Mouse (Mus musculus): ENCODE data around the gene Tmc4. TPM values are rescaled to one million over a fixed set of nuclear protein-coding genes. Genes with fewer than 3 reads are reported as not detected.
A peak's percentile ranks its signal among the peaks of the same experiment; 100 is the strongest.

Gene Tmc4
- polyA plus RNA-seq, 1 experiment: 0.05 TPM

DNA sequence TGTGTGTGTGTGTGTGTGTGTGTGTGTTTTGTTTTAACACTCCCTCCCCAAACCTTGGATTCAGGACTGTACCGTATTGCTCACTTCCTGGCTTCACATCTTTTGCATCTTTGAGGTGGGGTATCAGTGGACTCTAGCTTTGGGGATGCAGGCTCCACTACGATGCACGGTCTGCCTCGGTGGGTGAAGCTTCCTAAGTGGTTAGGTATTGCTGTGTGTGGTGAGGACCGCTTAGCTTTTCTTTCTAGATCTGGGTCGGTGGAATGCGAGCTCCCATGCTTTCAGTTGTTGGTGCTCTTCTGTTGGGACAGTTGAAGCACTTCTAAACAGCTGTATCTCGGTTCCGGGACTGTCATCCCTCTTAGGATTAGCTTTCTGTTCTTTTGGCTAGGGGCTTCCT lies 31.2 kb downstream of the Tmc4 start:
- TF ChIP-seq TAL1 (IDR thresholded peaks at IDR 0.05; ENCODE audit: low read length): no peak
- TF ChIP-seq GATA1 (IDR thresholded peaks at IDR 0.05; ENCODE audit: low read length): no peak
- H3K4me1 ChIP-seq (ENCODE audit: control insufficient read depth): peaks cover 45% of the 10 kb centered on the region
- H3K27me3 ChIP-seq (ENCODE audit: control insufficient read depth): no peaks in the 10 kb centered on the region
- H3K4me3 ChIP-seq (replicated peaks): peak overlapping the region; percentile 83
- peaks cover 62% of the 10 kb centered on the region for H3K36me3 ChIP-seq (ENCODE audit: control insufficient read depth)
- H3K9me3 ChIP-seq (ENCODE audit: control insufficient read depth, low read length): no peaks in the 10 kb centered on the region

DNA sequence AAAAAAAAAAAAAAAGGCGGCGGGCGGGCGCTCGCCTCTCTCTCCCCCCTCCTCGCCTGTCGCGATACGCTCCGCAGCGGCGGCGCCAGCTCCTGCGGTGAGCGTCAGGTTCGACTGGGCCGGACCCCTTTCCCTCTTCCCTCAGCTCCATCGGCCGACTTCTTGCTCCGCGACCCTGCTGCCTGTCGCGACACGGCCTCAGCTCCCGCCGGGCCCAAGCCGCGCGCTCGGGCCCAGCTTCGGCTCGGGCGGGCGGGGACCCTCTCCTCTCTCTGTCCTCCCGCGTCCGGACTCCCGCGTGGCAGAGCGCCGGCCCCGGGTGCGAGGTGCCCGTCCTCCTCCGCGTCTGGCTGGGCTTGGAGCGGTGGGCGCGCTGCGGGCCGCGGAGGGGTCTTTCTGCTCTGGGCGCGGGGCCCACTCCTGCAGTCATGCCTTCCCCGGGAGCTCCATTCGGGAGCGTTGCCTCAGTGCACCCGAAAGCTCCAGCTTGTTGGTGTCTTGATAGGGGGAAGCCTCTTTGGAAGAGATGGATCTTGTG lies 31.8 kb downstream of the Tmc4 start:
- Histone ChIP-seq H3K27me3 (ENCODE audit: control insufficient read depth) (no peaks in the 10 kb centered on the region), H3K36me3 (ENCODE audit: control insufficient read depth) (peaks cover 62% of the 10 kb centered on the region), H3K4me3 (replicated peaks) (peak overlapping the region; percentile 83), H3K4me1 (ENCODE audit: control insufficient read depth) (peaks cover 45% of the 10 kb centered on the region), H3K9me3 (ENCODE audit: control insufficient read depth, low read length) (no peaks in the 10 kb centered on the region)
- TF ChIP-seq GATA1 (IDR thresholded peaks at IDR 0.05; ENCODE audit: low read length) (no peak), TAL1 (IDR thresholded peaks at IDR 0.05; ENCODE audit: low read length) (no peak)

DNA sequence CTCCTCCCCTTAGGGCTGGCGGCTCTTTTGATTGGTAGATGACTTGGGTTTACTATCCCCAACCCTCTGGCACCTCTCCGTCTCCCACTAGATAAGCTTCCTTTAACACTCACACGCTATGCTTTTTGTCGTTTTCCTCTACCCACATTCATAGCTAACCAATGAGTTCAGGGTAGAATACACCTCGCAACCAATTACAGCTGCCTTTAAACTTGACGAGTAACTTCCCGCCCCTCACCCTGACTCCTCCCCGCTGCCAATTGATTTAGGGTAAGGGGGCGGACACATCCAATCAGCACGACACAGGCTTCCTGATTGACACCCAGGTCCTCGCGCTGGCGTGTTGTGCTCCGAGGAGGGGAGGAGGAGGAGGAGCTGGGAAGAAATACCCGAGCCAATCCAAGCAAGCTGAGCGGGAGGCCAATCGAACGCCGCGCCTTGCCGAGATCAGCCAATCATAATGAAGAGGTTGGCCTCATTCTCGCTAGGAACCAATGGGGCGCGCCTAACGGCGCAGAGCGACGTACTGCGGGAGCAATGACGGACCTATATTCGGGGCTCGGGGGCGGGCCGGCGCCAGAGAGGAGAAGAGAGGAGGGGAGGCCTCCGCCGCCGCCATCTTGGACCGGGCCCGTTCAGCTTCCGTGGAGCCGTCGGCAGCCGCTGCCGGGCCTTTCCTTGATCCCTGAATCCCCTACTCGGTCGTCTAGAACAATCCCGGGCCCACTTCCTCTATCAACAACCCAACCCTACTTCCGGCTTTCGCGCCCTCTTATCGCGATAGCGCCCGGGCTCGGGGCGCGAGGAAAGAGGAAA lies 32.5 kb downstream of the Tmc4 start, which contains the start of gene Cnot3:
TSS of gene Cnot3 (plus strand) at position 597 of the 816 bp plus-strand sequence.
- Histone ChIP-seq H3K4me3 (replicated peaks) (peak within 1 kb of the TSS; percentile 83), H3K36me3 (ENCODE audit: control insufficient read depth) (peaks cover 62% of the 10 kb centered on the region), H3K4me1 (ENCODE audit: control insufficient read depth) (peaks cover 45% of the 10 kb centered on the region), H3K9me3 (ENCODE audit: control insufficient read depth, low read length) (no peaks in the 10 kb centered on the region), H3K27me3 (ENCODE audit: control insufficient read depth) (no peaks in the 10 kb centered on the region)
- TF ChIP-seq GATA1 (IDR thresholded peaks at IDR 0.05; ENCODE audit: low read length) (peak; percentile 36; the same call in 1 of the 2 replicates), TAL1 (IDR thresholded peaks at IDR 0.05; ENCODE audit: low read length) (no peak)

DNA sequence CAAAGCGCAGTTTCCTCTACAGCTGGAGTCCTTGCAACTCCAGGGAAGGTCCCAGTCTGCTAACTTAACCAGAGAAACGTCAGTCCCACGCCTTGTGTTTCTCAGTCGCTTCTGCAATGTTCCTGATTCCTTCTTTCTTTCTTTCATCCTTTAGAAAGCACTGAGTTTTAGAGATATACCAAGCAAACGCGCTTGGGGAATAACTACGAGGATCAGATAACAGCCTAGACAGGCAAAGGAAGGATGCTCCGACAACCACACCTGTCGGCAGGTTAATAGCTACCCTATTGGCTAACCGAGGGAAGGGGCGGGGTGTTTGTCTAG lies 33.0 kb downstream of the Tmc4 start:
- peaks cover 45% of the 10 kb centered on the region for H3K4me1 ChIP-seq (ENCODE audit: control insufficient read depth)
- peak overlapping the region; percentile 83 for H3K4me3 ChIP-seq (replicated peaks)
- no peaks in the 10 kb centered on the region for H3K9me3 ChIP-seq (ENCODE audit: control insufficient read depth, low read length)
- peaks cover 62% of the 10 kb centered on the region for H3K36me3 ChIP-seq (ENCODE audit: control insufficient read depth)
- H3K27me3 ChIP-seq (ENCODE audit: control insufficient read depth): no peaks in the 10 kb centered on the region
- no peak for TF ChIP-seq TAL1 (IDR thresholded peaks at IDR 0.05; ENCODE audit: low read length)
- peak; percentile 72 for TF ChIP-seq GATA1 (IDR thresholded peaks at IDR 0.05; ENCODE audit: low read length)

DNA sequence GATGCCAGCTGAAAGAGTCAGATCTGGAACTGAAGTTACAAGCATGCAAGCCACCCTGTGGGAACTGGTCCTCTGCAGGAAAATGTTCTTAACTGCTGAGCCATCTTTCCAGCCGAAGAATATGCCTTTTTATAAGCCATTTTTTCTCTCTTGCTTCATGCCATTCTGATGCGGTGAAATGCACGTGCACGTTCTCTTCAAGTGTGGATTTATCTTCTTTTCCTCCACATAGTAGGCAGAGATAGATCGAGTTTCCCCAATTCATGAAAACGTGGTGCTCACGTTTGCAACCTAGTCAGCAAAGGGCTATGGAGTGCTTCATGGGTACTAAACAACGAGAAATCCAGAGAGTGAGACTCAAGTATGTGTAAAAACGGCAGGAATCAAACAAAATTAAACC lies 33.5 kb downstream of the Tmc4 start:
- Histone ChIP-seq H3K27me3 (ENCODE audit: control insufficient read depth) (no peaks in the 10 kb centered on the region), H3K4me3 (replicated peaks) (peak overlapping the region; percentile 83), H3K36me3 (ENCODE audit: control insufficient read depth) (peaks cover 62% of the 10 kb centered on the region), H3K9me3 (ENCODE audit: control insufficient read depth, low read length) (no peaks in the 10 kb centered on the region), H3K4me1 (ENCODE audit: control insufficient read depth) (peaks cover 44% of the 10 kb centered on the region)
- TF ChIP-seq GATA1 (IDR thresholded peaks at IDR 0.05; ENCODE audit: low read length) (no peak), TAL1 (IDR thresholded peaks at IDR 0.05; ENCODE audit: low read length) (no peak)

DNA sequence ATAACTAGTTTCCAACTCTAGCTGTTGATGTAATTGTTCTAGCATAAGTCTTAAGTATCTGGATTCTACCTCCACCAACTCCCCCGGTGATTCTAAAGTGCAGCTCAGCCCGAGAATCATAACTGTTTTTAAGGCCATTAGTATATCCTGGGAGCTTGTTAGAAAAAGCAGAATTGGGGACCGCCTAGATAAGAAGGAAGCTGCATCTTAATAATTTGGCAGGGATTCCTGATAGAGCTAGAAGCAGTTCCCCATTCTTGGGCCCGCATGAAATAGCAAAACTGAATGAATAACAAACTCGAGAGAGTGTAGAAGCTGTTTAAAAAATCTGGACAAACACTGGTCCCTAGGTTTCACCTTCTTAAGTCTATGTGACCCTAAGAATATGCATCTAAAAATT lies 33.9 kb downstream of the Tmc4 start:
- peaks cover 40% of the 10 kb centered on the region for H3K4me1 ChIP-seq (ENCODE audit: control insufficient read depth)
- peaks cover 62% of the 10 kb centered on the region for H3K36me3 ChIP-seq (ENCODE audit: control insufficient read depth)
- H3K27me3 ChIP-seq (ENCODE audit: control insufficient read depth): no peaks in the 10 kb centered on the region
- TF ChIP-seq TAL1 (IDR thresholded peaks at IDR 0.05; ENCODE audit: low read length): no peak
- TF ChIP-seq GATA1 (IDR thresholded peaks at IDR 0.05; ENCODE audit: low read length): no peak
- no peaks in the 10 kb centered on the region for H3K9me3 ChIP-seq (ENCODE audit: control insufficient read depth, low read length)
- no peak overlapping the region for H3K4me3 ChIP-seq (replicated peaks)

DNA sequence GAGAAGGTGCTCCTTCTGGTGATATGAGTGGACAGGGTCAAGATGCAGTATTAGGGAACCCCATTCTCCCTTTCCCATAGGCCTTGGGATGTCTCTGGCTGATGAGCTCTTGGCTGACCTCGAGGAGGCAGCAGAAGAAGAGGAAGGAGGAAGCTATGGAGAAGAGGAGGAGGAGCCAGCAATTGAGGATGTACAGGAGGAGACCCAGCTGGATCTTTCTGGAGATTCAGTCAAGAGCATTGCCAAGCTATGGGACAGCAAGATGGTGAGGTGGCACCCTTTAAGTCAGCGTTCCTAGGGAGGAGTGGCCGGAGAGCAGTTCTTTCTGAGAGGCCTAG lies 46.9 kb downstream of the Tmc4 start:
- peak overlapping the region; percentile 77 for H3K4me3 ChIP-seq (replicated peaks)
- peaks cover 32% of the 10 kb centered on the region for H3K4me1 ChIP-seq (ENCODE audit: control insufficient read depth)
- H3K36me3 ChIP-seq (ENCODE audit: control insufficient read depth): peaks cover 65% of the 10 kb centered on the region
- H3K27me3 ChIP-seq (ENCODE audit: control insufficient read depth): no peaks in the 10 kb centered on the region
- TF ChIP-seq TAL1 (IDR thresholded peaks at IDR 0.05; ENCODE audit: low read length): no peak
- TF ChIP-seq GATA1 (IDR thresholded peaks at IDR 0.05; ENCODE audit: low read length): no peak
- H3K9me3 ChIP-seq (ENCODE audit: control insufficient read depth, low read length): no peaks in the 10 kb centered on the region

DNA sequence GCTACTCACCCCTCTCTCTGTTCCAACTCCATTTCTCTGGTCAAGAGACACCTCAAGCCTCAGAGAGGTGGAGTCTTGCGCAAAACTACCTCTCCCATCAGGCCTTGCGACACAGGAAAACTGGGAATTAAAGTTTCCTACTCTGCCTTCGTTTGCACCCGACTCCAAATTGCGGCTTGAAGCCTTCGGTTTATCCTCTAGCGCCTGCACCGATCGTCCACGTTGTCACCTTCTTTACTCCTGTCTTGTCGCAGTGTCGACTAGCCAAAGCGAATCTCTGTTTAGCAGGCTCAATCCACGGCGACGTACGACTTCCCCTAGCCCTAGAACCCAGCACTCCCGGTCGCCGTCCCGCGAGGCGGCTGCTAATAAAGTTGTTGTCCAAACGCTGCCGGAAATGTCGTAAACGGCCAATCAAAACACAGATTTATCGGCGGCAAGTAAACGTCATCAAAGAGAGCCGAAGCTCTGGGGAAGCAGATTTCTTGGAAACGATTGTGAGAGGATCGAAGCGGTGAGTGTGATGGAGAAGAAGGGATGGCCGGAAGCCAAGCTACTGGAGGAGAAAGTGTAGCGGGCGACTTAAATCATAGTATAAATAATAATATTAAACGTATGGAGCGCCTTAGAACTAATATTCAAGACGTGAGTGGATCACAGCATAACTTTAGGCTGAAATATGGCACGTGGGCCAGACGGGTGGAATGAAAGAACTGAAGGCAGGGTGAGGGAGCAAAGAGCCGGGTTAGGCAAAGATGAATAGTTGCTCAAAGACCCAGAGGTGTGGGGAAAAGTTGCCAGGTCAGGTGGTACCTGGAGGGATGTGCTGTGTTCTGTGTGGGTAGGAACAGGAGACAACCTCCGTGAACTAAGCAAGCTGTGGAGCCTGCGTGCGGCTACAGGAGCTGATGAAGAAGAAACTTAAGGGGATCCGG lies 47.5 kb downstream of the Tmc4 start, which contains the start of the genes Tfpt and Prpf31:
TSS of gene Tfpt (minus strand) at position 387 of the 935 bp plus-strand sequence.
TSS of gene Prpf31 (plus strand) at position 443 of the 935 bp plus-strand sequence.
- Histone ChIP-seq H3K4me1 (ENCODE audit: control insufficient read depth) (peaks cover 32% of the 10 kb centered on the region), H3K9me3 (ENCODE audit: control insufficient read depth, low read length) (no peaks in the 10 kb centered on the region), H3K27me3 (ENCODE audit: control insufficient read depth) (no peaks in the 10 kb centered on the region), H3K4me3 (replicated peaks) (peak within 1 kb of the TSS; percentile 77), H3K36me3 (ENCODE audit: control insufficient read depth) (peaks cover 65% of the 10 kb centered on the region)
- peak; percentile 49; the same call in 1 of the 2 replicates for TF ChIP-seq GATA1 (IDR thresholded peaks at IDR 0.05; ENCODE audit: low read length)
- no peak for TF ChIP-seq TAL1 (IDR thresholded peaks at IDR 0.05; ENCODE audit: low read length)
